Mouse (Mus musculus) cerebellum, adult 9-10 months (tissue): Measurements from ENCODE around the gene Ntrk1.
"Not testable (repeated sequence)": the region's sequence is repeated elsewhere in the genome, so short reads cannot be mapped to it uniquely, and the experiment has no call there.

Experiments
- DNase-seq: peaks from one replicate; pipeline ENCODE4 v3.0.0; 2022

The Ntrk1 gene

GRCm38 (mm10) chr3:87794922-87795325, at the start of gene Ntrk1:
TSS of gene Ntrk1 (minus strand) at chr3:87795162.
- no peak for DNase-seq

GRCm38 (mm10) chr3:87840858-87841257, 45.9 kb upstream of the Ntrk1 start:
- DNase-seq, result no peak

GRCm38 (mm10) chr3:87838622-87839021, 43.7 kb upstream of the Ntrk1 start:
- DNase-seq, result peak; percentile 61

GRCm38 (mm10) chr3:87833482-87833881, 38.5 kb upstream of the Ntrk1 start:
- DNase-seq, result no peak

GRCm38 (mm10) chr3:87832109-87832859, 37.3 kb upstream of the Ntrk1 start:
- no peak for DNase-seq

GRCm38 (mm10) chr3:87829025-87829424, 34.1 kb upstream of the Ntrk1 start:
- DNase-seq, result no peak

- DNase-seq, result no peak
These were observed 33.5 kb upstream of the Ntrk1 start for GRCm38 (mm10) chr3:87828435-87828834.

- not testable (repeated sequence) for DNase-seq
These were observed 29.2 kb upstream of the Ntrk1 start, which contains the start of gene Pear1 for GRCm38 (mm10) chr3:87824206-87824605. TSS of gene Pear1 (minus strand) at chr3:87824306.

- DNase-seq, result no peak
These were observed 23.3 kb upstream of the Ntrk1 start for GRCm38 (mm10) chr3:87818226-87818625.

- peak; percentile 81 for DNase-seq
These were observed 21.7 kb upstream of the Ntrk1 start for GRCm38 (mm10) chr3:87816646-87817093.

- DNase-seq, result no peak
These were observed 21.2 kb upstream of the Ntrk1 start for GRCm38 (mm10) chr3:87816166-87816565.

GRCm38 (mm10) chr3:87812873-87813272, 17.9 kb upstream of the Ntrk1 start:
- peak; percentile 25 for DNase-seq

- no peak for DNase-seq
These were observed 17.5 kb upstream of the Ntrk1 start for GRCm38 (mm10) chr3:87812413-87812812.

GRCm38 (mm10) chr3:87811297-87811696, 16.3 kb upstream of the Ntrk1 start:
- DNase-seq, result no peak

GRCm38 (mm10) chr3:87809322-87809962, 14.5 kb upstream of the Ntrk1 start:
- no peak for DNase-seq

GRCm38 (mm10) chr3:87804038-87804677, 9.2 kb upstream of the Ntrk1 start:
- no peak for DNase-seq

GRCm38 (mm10) chr3:87801681-87802080, 6.7 kb upstream of the Ntrk1 start:
- peak; percentile 26 for DNase-seq

GRCm38 (mm10) chr3:87796736-87797334, 1.9 kb upstream of the Ntrk1 start, which contains the start of gene Insrr:
TSS of gene Insrr (plus strand) at chr3:87796951.
- DNase-seq, result no peak

GRCm38 (mm10) chr3:87795336-87796277, 645 bp upstream of the Ntrk1 start:
- DNase-seq, result peak; percentile 38

- DNase-seq, result no peak
These were observed 5.2 kb downstream of the Ntrk1 start for GRCm38 (mm10) chr3:87789768-87790167.

GRCm38 (mm10) chr3:87789248-87789647, 5.7 kb downstream of the Ntrk1 start:
- DNase-seq, result no peak

- no peak for DNase-seq
These were observed 9.2 kb downstream of the Ntrk1 start for GRCm38 (mm10) chr3:87785626-87786214.
